Mouse (Mus musculus) layer of hippocampus, postnatal 36 days (tissue): ENCODE measurements around the gene Mup10. TPM values are rescaled to one million over a fixed set of nuclear protein-coding genes. Genes with fewer than 3 reads are reported as not detected.
"Not testable (repeated sequence)": the region's sequence is repeated elsewhere in the genome, so short reads cannot be mapped to it uniquely, and the experiment has no call there.

Experiments
- DNase-seq, 2 experiments: peaks; one replicate each; pipeline ENCODE4 v3.0.0; 2022
- total RNA-seq, 2 experiments: library from RNA; stranded (reverse); gene quantifications; 2 replicates each; pipeline ENCODE4 v1.2.3; 2021

Gene Mup10
- total RNA-seq, result not detected

- not testable (repeated sequence) for DNase-seq
Measured at GRCm38 (mm10) chr4:60582099-60582498, at the start of gene Mup10. TSS of gene Mup10 (minus strand) at chr4:60582199.

Other genes with a start within 250 kb of the Mup10 start
- gene Mup9, start 160.2 kb downstream of the Mup10 start, total RNA-seq, result not detected
- not detected for gene Mup1, start 80.2 kb downstream of the Mup10 start, total RNA-seq
- gene Mup11, start 80.2 kb upstream of the Mup10 start, total RNA-seq, result not detected
- not detected for gene Mup12, start 159.1 kb upstream of the Mup10 start, total RNA-seq
- gene Mup22, start 239.3 kb upstream of the Mup10 start, total RNA-seq, result not detected